Comparison of ENCODE assay signal across 14 mouse cellular contexts in genomic region chr12:32890455-32890854, GRCm38 (mm10).
DNase-seq lines count a peak whose midpoint lies in the region; ATAC-seq and TF ChIP-seq lines count a peak whose summit lies in the region.
"Had no signal": no experiment of that assay in that cellular context is flagged by ENCODE, and none has a peak within 500 bp of the region (broad histone marks: within the 10 kb centered on the region; RNA-seq: fewer than 3 reads in every experiment).

No protein-coding gene starts in this region.

- H3K9me3 ChIP-seq in heart, embryonic 12.5 days (replicated peaks) = no peaks in the 10 kb centered on the region
- H3K9me3 ChIP-seq in lung, postnatal 0 days (ENCODE audit: low read length) = no peaks in the 10 kb centered on the region
- H3K9me3 ChIP-seq: limb, embryonic 13.5 days had no signal

- TF ChIP-seq EP300 in lung, postnatal 0 days (IDR thresholded peaks at IDR 0.05) = peak; percentile 86

- H3K4me1 ChIP-seq in heart, embryonic 12.5 days (replicated peaks) = peaks cover 4% of the 10 kb centered on the region; the same call in 1 of the 2 replicates
- peaks cover 6% of the 10 kb centered on the region for H3K4me1 ChIP-seq in lung, postnatal 0 days (ENCODE audit: insufficient read depth, low read depth, low read length)

- H3K9ac ChIP-seq in heart, embryonic 12.5 days = no peak overlapping the region
- H3K9ac ChIP-seq in lung, postnatal 0 days (replicated peaks; ENCODE audit: low read depth) = no peak overlapping the region
- H3K9ac ChIP-seq: limb, embryonic 13.5 days had no signal

- H3K27ac ChIP-seq in heart, embryonic 12.5 days (ENCODE audit: poor library complexity, severe bottlenecking) = no peak overlapping the region
- H3K27ac ChIP-seq in lung, postnatal 0 days (ENCODE audit: low read length) = peak overlapping the region; percentile 62
- H3K27ac ChIP-seq: limb, embryonic 13.5 days had no signal

- H3K4me3 ChIP-seq in heart, embryonic 12.5 days = no peak overlapping the region
- no peak overlapping the region for H3K4me3 ChIP-seq in lung, postnatal 0 days (ENCODE audit: low read depth, low read length)
- H3K4me3 ChIP-seq: limb, embryonic 13.5 days had no signal

- no peak for TF ChIP-seq CTCF in lung, postnatal 0 days (IDR thresholded peaks at IDR 0.05)

- no peak overlapping the region for H3K4me2 ChIP-seq in heart, embryonic 12.5 days
- no peak overlapping the region for H3K4me2 ChIP-seq in lung, postnatal 0 days (replicated peaks; ENCODE audit: low read depth, low read length)
- H3K4me2 ChIP-seq: limb, embryonic 13.5 days had no signal

- ATAC-seq in heart, embryonic 12.5 days (ENCODE audit: insufficient number of reproducible peaks, low FRiP score) = no peak
- ATAC-seq in lung, postnatal 0 days = peak; percentile 91
- ATAC-seq: midbrain, embryonic 16.5 days had no signal

- H3K27me3 ChIP-seq in heart, embryonic 12.5 days (replicated peaks) = 0 out of 2 replicates have a peak, but pooled peaks cover 1% of the 10 kb centered on the region
- H3K27me3 ChIP-seq in lung, postnatal 0 days (replicated peaks; ENCODE audit: insufficient read depth, low read length) = no peaks in the 10 kb centered on the region
- H3K27me3 ChIP-seq: limb, embryonic 13.5 days had no signal

- H3K36me3 ChIP-seq in heart, embryonic 12.5 days = no peaks in the 10 kb centered on the region
- no peaks in the 10 kb centered on the region for H3K36me3 ChIP-seq in lung, postnatal 0 days (ENCODE audit: insufficient read depth, low read length)
- H3K36me3 ChIP-seq: limb, embryonic 13.5 days had no signal

- DNase-seq in adrenal gland, adult 2 months = peak; percentile 30
- no peak for DNase-seq in adrenal gland, postnatal 4 days (ENCODE audit: low spot score in 2 of 2)
- peak; percentile 67 to 71 for DNase-seq in heart, adult 9 months (ENCODE audit: low spot score in 2 of 2)
- peak; percentile 34 for DNase-seq in 416B (ENCODE audit: low read depth)
- DNase-seq in lung, postnatal 0 days (ENCODE audit: low spot score) = peak; percentile 96
- no peak for DNase-seq in frontal cortex, postnatal 25 days (ENCODE audit: low spot score in 2 of 2)
- DNase-seq in right cerebral cortex, postnatal 10 days (ENCODE audit: low spot score in 2 of 2) = no peak
- DNase-seq: adrenal gland, postnatal 25 days; cerebellum, postnatal 14 days; heart, postnatal 4 days; right cerebral cortex, postnatal 14 days had no signal

- WGBS in heart, embryonic 12.5 days = 45% methylated on average over 4 of the region's 4 CpGs
- WGBS in lung, postnatal 0 days = 17% methylated on average over 4 of the region's 4 CpGs

Comparison
In these comparisons a context has a peak if more than half of its experiments do, and no peak if none do; other contexts are left out.
1. DNase-seq: peak in adrenal gland, adult 2 months (single experiment), heart, adult 9 months (2 of 2), 416B (single experiment) and lung, postnatal 0 days (single experiment); none in adrenal gland, postnatal 4 days (0 of 2), frontal cortex, postnatal 25 days (0 of 2) and right cerebral cortex, postnatal 10 days (0 of 2).